Mouse (Mus musculus) erythroblast, embryonic 14.5 days (primary cell): ENCODE results near the gene Kdm4b.

Source experiments
- GATA1 ChIP-seq: IDR thresholded peaks from 2 replicates; pipeline ENCODE4 v1.6.1; 2012; ENCODE audit warnings: low read length, inconsistent platforms, mixed read lengths
- TAL1 ChIP-seq: IDR thresholded peaks from 3 replicates; pipeline ENCODE4 v1.6.1; 2012; ENCODE audit warnings: low read length, inconsistent platforms, mixed read lengths

GRCm38 (mm10) chr17:56326153-56327147 lies 588 bp downstream of the Kdm4b start:
- no peak for TF ChIP-seq GATA1
- no peak for TF ChIP-seq TAL1
